Mouse (Mus musculus) E14TG2a.4 (cell line): Measurements from ENCODE around the gene H2-Eb1.

Source experiments
- CTCF ChIP-seq: conservative IDR thresholded peaks from 2 replicates; pipeline ENCODE4 v1.5.1; 2014; ENCODE audit warnings: low read length
- POU5F1 ChIP-seq: IDR thresholded peaks from 2 replicates; pipeline ENCODE4 v1.6.1; 2014; ENCODE audit warnings: low read length, borderline replicate concordance

- TF ChIP-seq POU5F1: no peak
- TF ChIP-seq CTCF: no peak
Measured at GRCm38 (mm10) chr17:34285371-34285770, 20.3 kb upstream of the H2-Eb1 start.
